Mouse (Mus musculus) liver, embryonic 15.5 days (tissue): ENCODE results near the gene Ly75. TPM values are rescaled to one million over a fixed set of nuclear protein-coding genes. Genes with fewer than 3 reads are reported as not detected.
A peak's percentile ranks its signal among the peaks of the same experiment; 100 is the strongest.

ENCODE experiments used
- ATAC-seq: fragments of 200-750 bp; cut with Nextera tagmentation; 2 replicates; pipeline ENCODE4 v1.8.0; 2017; ENCODE audit warnings: moderate number of reproducible peaks, mild to moderate bottlenecking, moderate library complexity; ENCODE audit not compliant: insufficient read depth
- H3K27ac ChIP-seq: fragments of 300-500 bp; sonication (generic); replicated peaks from 2 replicates; pipeline ENCODE4 v1.5.1; 2015; ENCODE audit warnings: mild to moderate bottlenecking, inconsistent platforms
- H3K27me3 ChIP-seq: fragments of 300-500 bp; sonication (generic); 2 replicates; pipeline ENCODE4 v1.6.1; 2015; ENCODE audit warnings: mild to moderate bottlenecking, inconsistent platforms
- H3K36me3 ChIP-seq: fragments of 300-500 bp; sonication (generic); replicated peaks from 2 replicates; pipeline ENCODE4 v1.6.1; 2015; ENCODE audit warnings: moderate library complexity, mild to moderate bottlenecking, inconsistent platforms
- H3K4me1 ChIP-seq: fragments of 300-500 bp; sonication (generic); replicated peaks from 2 replicates; pipeline ENCODE4 v1.6.1; 2015; ENCODE audit warnings: inconsistent platforms
- H3K4me2 ChIP-seq: fragments of 300-500 bp; sonication (generic); 2 replicates; pipeline ENCODE4 v1.6.1; 2015; ENCODE audit warnings: moderate library complexity, mild to moderate bottlenecking, inconsistent platforms
- H3K4me3 ChIP-seq: fragments of 300-500 bp; sonication (generic); replicated peaks from 2 replicates; pipeline ENCODE4 v1.5.1; 2015; ENCODE audit warnings: mild to moderate bottlenecking, inconsistent platforms
- H3K9ac ChIP-seq: fragments of 300-500 bp; sonication (generic); 2 replicates; pipeline ENCODE4 v1.6.1; 2015; ENCODE audit warnings: moderate library complexity, mild to moderate bottlenecking, inconsistent platforms
- H3K9me3 ChIP-seq: fragments of 300-500 bp; sonication (generic); replicated peaks from 2 replicates; pipeline ENCODE4 v1.6.1; 2016; ENCODE audit warnings: inconsistent platforms
- WGBS: fragments of 180-500 bp; shearing (Covaris S2); methylation state at CpG from one replicate; pipeline ENCODE4 v1.1.7; 2015; ENCODE audit warnings: mixed read lengths; ENCODE audit not compliant: insufficient replicate concordance; 5-methylcytosine and 5-hydroxymethylcytosine counted together
- polyA plus RNA-seq: library from polyadenylated mRNA; unstranded; fragments of >200 nt; fragmentation: Nextera tagmentation; extraction: Ambion mirVana; gene quantifications from 2 replicates; pipeline ENCODE4 v1.2.1, GENCODE M21; 2015

Ly75 gene
- polyA plus RNA-seq, 1 experiment from 2014 or later, result 2.8 TPM

GRCm38 (mm10) chr2:60404763-60405162, 21.7 kb upstream of the Ly75 start:
- Histone ChIP-seq H3K9ac (no peak overlapping the region), H3K9me3 (no peaks in the 10 kb centered on the region), H3K4me1 (0 out of 2 replicates have a peak, but pooled peaks cover 5% of the 10 kb centered on the region), H3K36me3 (no peaks in the 10 kb centered on the region), H3K4me2 (no peak overlapping the region), H3K4me3 (no peak overlapping the region), H3K27ac (no peak overlapping the region), H3K27me3 (no peaks in the 10 kb centered on the region)
- WGBS, result 71% methylated on average over 7 of the region's 7 CpGs
- ATAC-seq, result no peak

- no peak overlapping the region for H3K4me2 ChIP-seq
- 48% methylated on average over 5 of the region's 5 CpGs for WGBS
Observed at GRCm38 (mm10) chr2:60401694-60402093, 18.6 kb upstream of the Ly75 start.

GRCm38 (mm10) chr2:60393786-60394185, 10.7 kb upstream of the Ly75 start:
- H3K9ac ChIP-seq, result no peak overlapping the region
- no peak for ATAC-seq
- H3K27me3 ChIP-seq, result no peaks in the 10 kb centered on the region
- WGBS, result 41% methylated on average over 6 of the region's 6 CpGs
- no peak overlapping the region for H3K27ac ChIP-seq
- no peaks in the 10 kb centered on the region for H3K9me3 ChIP-seq
- no peaks in the 10 kb centered on the region for H3K4me1 ChIP-seq
- H3K4me3 ChIP-seq, result no peak overlapping the region
- H3K4me2 ChIP-seq, result no peak overlapping the region
- no peaks in the 10 kb centered on the region for H3K36me3 ChIP-seq

More at GRCm38 (mm10) chr2:60401694-60402093, 18.6 kb upstream of the Ly75 start:
- no peaks in the 10 kb centered on the region for H3K36me3 ChIP-seq
- no peaks in the 10 kb centered on the region for H3K9me3 ChIP-seq
- 0 out of 2 replicates have a peak, but pooled peaks cover 5% of the 10 kb centered on the region for H3K4me1 ChIP-seq
- no peaks in the 10 kb centered on the region for H3K27me3 ChIP-seq
- no peak for ATAC-seq
- no peak overlapping the region for H3K27ac ChIP-seq
- no peak overlapping the region for H3K4me3 ChIP-seq
- no peak overlapping the region for H3K9ac ChIP-seq

GRCm38 (mm10) chr2:60392286-60392685, 9.2 kb upstream of the Ly75 start:
- Histone ChIP-seq H3K4me1 (no peaks in the 10 kb centered on the region), H3K36me3 (no peaks in the 10 kb centered on the region), H3K27me3 (no peaks in the 10 kb centered on the region), H3K9me3 (no peaks in the 10 kb centered on the region), H3K4me2 (no peak overlapping the region), H3K9ac (no peak overlapping the region), H3K4me3 (no peak overlapping the region), H3K27ac (no peak overlapping the region)
- no peak for ATAC-seq
- 60% methylated on average over 4 of the region's 4 CpGs for WGBS

GRCm38 (mm10) chr2:60387363-60387762, 4.3 kb upstream of the Ly75 start:
- ATAC-seq, result no peak

GRCm38 (mm10) chr2:60386835-60387234, 3.7 kb upstream of the Ly75 start:
- H3K4me1 ChIP-seq, result peaks cover 13% of the 10 kb centered on the region
- peaks cover 22% of the 10 kb centered on the region for H3K27me3 ChIP-seq
- H3K9ac ChIP-seq, result no peak overlapping the region
- H3K36me3 ChIP-seq, result no peaks in the 10 kb centered on the region
- H3K27ac ChIP-seq, result no peak overlapping the region
- no peak for ATAC-seq
- H3K9me3 ChIP-seq, result no peaks in the 10 kb centered on the region
- 50% methylated on average over 2 of the region's 2 CpGs for WGBS
- H3K4me2 ChIP-seq, result no peak overlapping the region
- no peak overlapping the region for H3K4me3 ChIP-seq

More at GRCm38 (mm10) chr2:60387363-60387762, 4.3 kb upstream of the Ly75 start:
- peaks cover 17% of the 10 kb centered on the region for H3K27me3 ChIP-seq
- H3K9me3 ChIP-seq, result no peaks in the 10 kb centered on the region
- H3K4me2 ChIP-seq, result no peak overlapping the region
- no peak overlapping the region for H3K9ac ChIP-seq
- H3K4me1 ChIP-seq, result peaks cover 13% of the 10 kb centered on the region
- H3K4me3 ChIP-seq, result no peak overlapping the region
- no peak overlapping the region for H3K27ac ChIP-seq
- 30% methylated on average over 3 of the region's 3 CpGs for WGBS
- H3K36me3 ChIP-seq, result no peaks in the 10 kb centered on the region

- H3K4me1 ChIP-seq, result peaks cover 13% of the 10 kb centered on the region
- H3K4me3 ChIP-seq, result no peak overlapping the region
- H3K4me2 ChIP-seq, result no peak overlapping the region
- no peak overlapping the region for H3K9ac ChIP-seq
- H3K27ac ChIP-seq, result no peak overlapping the region
- H3K9me3 ChIP-seq, result no peaks in the 10 kb centered on the region
- H3K27me3 ChIP-seq, result peaks cover 25% of the 10 kb centered on the region
- H3K36me3 ChIP-seq, result no peaks in the 10 kb centered on the region
- no peak for ATAC-seq
Observed at GRCm38 (mm10) chr2:60384763-60385085, 1.6 kb upstream of the Ly75 start.

- Histone ChIP-seq H3K4me2 (no peak overlapping the region), H3K27me3 (peaks cover 25% of the 10 kb centered on the region), H3K4me1 (peaks cover 13% of the 10 kb centered on the region), H3K9me3 (no peaks in the 10 kb centered on the region), H3K9ac (no peak overlapping the region), H3K27ac (no peak overlapping the region), H3K4me3 (no peak overlapping the region), H3K36me3 (no peaks in the 10 kb centered on the region)
- WGBS, result 49% methylated on average over 7 of the region's 7 CpGs
- ATAC-seq, result no peak
Observed at GRCm38 (mm10) chr2:60384083-60384762, 1.1 kb upstream of the Ly75 start.

- H3K4me1 ChIP-seq, result peaks cover 13% of the 10 kb centered on the region
- peak overlapping the region; percentile 58 for H3K4me3 ChIP-seq
- no peaks in the 10 kb centered on the region for H3K9me3 ChIP-seq
- H3K27me3 ChIP-seq, result peaks cover 25% of the 10 kb centered on the region
- WGBS, result 24% methylated on average over 3 of the region's 3 CpGs
- H3K36me3 ChIP-seq, result no peaks in the 10 kb centered on the region
- H3K27ac ChIP-seq, result 0 out of 2 replicates have a peak overlapping the region, but pooled peaks have one; percentile 33
- H3K9ac ChIP-seq, result peak overlapping the region; percentile 40; the same call in 1 of the 2 replicates
- no peak for ATAC-seq
- peak overlapping the region; percentile 75 for H3K4me2 ChIP-seq
Observed at GRCm38 (mm10) chr2:60382346-60382745, 757 bp downstream of the Ly75 start.

- WGBS, result 53% methylated on average over 5 of the region's 5 CpGs
Observed at GRCm38 (mm10) chr2:60377260-60377659, 5.8 kb downstream of the Ly75 start.

GRCm38 (mm10) chr2:60375608-60376107, 7.4 kb downstream of the Ly75 start:
- no peaks in the 10 kb centered on the region for H3K4me1 ChIP-seq
- no peaks in the 10 kb centered on the region for H3K27me3 ChIP-seq
- no peak for ATAC-seq
- H3K4me3 ChIP-seq, result no peak overlapping the region
- 80% methylated on average over 15 of the region's 15 CpGs for WGBS
- H3K27ac ChIP-seq, result no peak overlapping the region
- no peak overlapping the region for H3K4me2 ChIP-seq
- H3K9me3 ChIP-seq, result no peaks in the 10 kb centered on the region
- no peak overlapping the region for H3K9ac ChIP-seq
- no peaks in the 10 kb centered on the region for H3K36me3 ChIP-seq

More at GRCm38 (mm10) chr2:60377260-60377659, 5.8 kb downstream of the Ly75 start:
- Histone ChIP-seq H3K27ac (no peak overlapping the region), H3K4me1 (no peaks in the 10 kb centered on the region), H3K36me3 (no peaks in the 10 kb centered on the region), H3K27me3 (peaks cover 7% of the 10 kb centered on the region), H3K9ac (no peak overlapping the region), H3K4me3 (no peak overlapping the region), H3K4me2 (no peak overlapping the region), H3K9me3 (no peaks in the 10 kb centered on the region)
- ATAC-seq, result no peak

GRCm38 (mm10) chr2:60375126-60375525, 8.0 kb downstream of the Ly75 start:
- no peaks in the 10 kb centered on the region for H3K36me3 ChIP-seq
- WGBS, result 76% methylated on average over 8 of the region's 8 CpGs
- no peak overlapping the region for H3K4me2 ChIP-seq
- no peak overlapping the region for H3K9ac ChIP-seq
- H3K4me3 ChIP-seq, result no peak overlapping the region
- no peak overlapping the region for H3K27ac ChIP-seq
- H3K27me3 ChIP-seq, result no peaks in the 10 kb centered on the region
- H3K4me1 ChIP-seq, result no peaks in the 10 kb centered on the region
- H3K9me3 ChIP-seq, result no peaks in the 10 kb centered on the region
- ATAC-seq, result no peak
